Mouse (Mus musculus) spleen, adult 2 months (tissue): ENCODE data around the gene Ube2v1. TPM values are rescaled to one million over a fixed set of nuclear protein-coding genes. Genes with fewer than 3 reads are reported as not detected.

Experiments
- DNase-seq, 2 experiments: peaks; one replicate each; pipeline versions ENCODE4 v3.0.0 to v3.0.0-alpha.2; 2012 to 2021; ENCODE audit warnings: low spot score in 2 of 2, low read depth in 1 of 2
- H3K27ac ChIP-seq: fragments of 200-500 bp; 2 replicates; pipeline ENCODE4 v1.5.1; 2012; ENCODE audit warnings: low read length, inconsistent platforms; ENCODE audit not compliant: insufficient read depth
- H3K27me3 ChIP-seq: fragments of 200-500 bp; 2 replicates; pipeline ENCODE4 v1.6.1; 2012; ENCODE audit warnings: mild to moderate bottlenecking, moderate library complexity, low read length, inconsistent platforms; ENCODE audit not compliant: control insufficient read depth, insufficient read depth
- H3K36me3 ChIP-seq: fragments of 200-500 bp; 2 replicates; pipeline ENCODE4 v1.6.1; 2012; ENCODE audit warnings: mild to moderate bottlenecking, low read length, inconsistent platforms; ENCODE audit not compliant: control insufficient read depth, insufficient read depth
- H3K4me1 ChIP-seq: fragments of 200-500 bp; 2 replicates; pipeline ENCODE4 v1.6.1; 2011; ENCODE audit warnings: inconsistent platforms; ENCODE audit not compliant: control insufficient read depth, insufficient read depth, insufficient read length
- H3K4me3 ChIP-seq: fragments of 200-500 bp; 2 replicates; pipeline ENCODE4 v1.5.1; 2011; ENCODE audit warnings: mild to moderate bottlenecking, inconsistent platforms; ENCODE audit not compliant: insufficient read depth, insufficient read length; ENCODE audit errors: extremely low read depth
- CTCF ChIP-seq: fragments of 200-500 bp; IDR thresholded peaks from 2 replicates; pipeline ENCODE4 v1.5.1; 2011; ENCODE audit warnings: mild to moderate bottlenecking, inconsistent platforms; ENCODE audit not compliant: insufficient read depth, insufficient read length, insufficient replicate concordance; ENCODE audit errors: extremely low read depth
- POLR2A ChIP-seq: fragments of 200-500 bp; IDR thresholded peaks from 2 replicates; pipeline ENCODE4 v1.6.1; 2011; ENCODE audit warnings: low read depth, low read length, inconsistent platforms
- WGBS: fragments of 180-500 bp; shearing (Covaris S2); methylation state at CpG from one replicate; pipeline ENCODE4 v1.1.7; 2018; 5-methylcytosine and 5-hydroxymethylcytosine counted together
- polyA plus RNA-seq: library from polyadenylated mRNA; depleted of rRNA; stranded (reverse); fragments of >200 nt; gene quantifications from 2 replicates; pipeline ENCODE4 v1.2.3, GENCODE M21; 2012

The Ube2v1 gene
- polyA plus RNA-seq, 1 experiment, result 85.2 TPM

- WGBS, result 48% methylated on average over 13 of the region's 13 CpGs
- H3K4me1 ChIP-seq, result peaks cover 42% of the 10 kb centered on the region; the same call in 1 of the 2 replicates
- H3K27ac ChIP-seq, result no peak overlapping the region; the same call in 1 of the 2 replicates
- H3K27me3 ChIP-seq, result no peaks in the 10 kb centered on the region
- H3K36me3 ChIP-seq, result no peaks in the 10 kb centered on the region
- H3K4me3 ChIP-seq, result peak overlapping the region; percentile 82; the same call in 1 of the 2 replicates
- no peak for TF ChIP-seq POLR2A
- no peak for TF ChIP-seq CTCF
- DNase-seq, result no peak
Measured at GRCm38 (mm10) chr2:167659847-167660610, 28.1 kb upstream of the Ube2v1 start.

- DNase-seq, result no peak
- TF ChIP-seq CTCF (no peak), POLR2A (no peak)
- no peaks in the 10 kb centered on the region for H3K27me3 ChIP-seq
- H3K4me3 ChIP-seq, result no peak overlapping the region
- peaks cover 3% of the 10 kb centered on the region for H3K36me3 ChIP-seq
- WGBS, result 71% methylated on average over 10 of the region's 10 CpGs
- no peak overlapping the region for H3K27ac ChIP-seq
- peaks cover 42% of the 10 kb centered on the region; the same call in 1 of the 2 replicates for H3K4me1 ChIP-seq
Measured at GRCm38 (mm10) chr2:167659177-167659846, 27.4 kb upstream of the Ube2v1 start.

GRCm38 (mm10) chr2:167658712-167659111 is 26.8 kb upstream of the Ube2v1 start:
- no peak overlapping the region for H3K4me3 ChIP-seq
- WGBS, result 85% methylated on average over 11 of the region's 11 CpGs
- peaks cover 42% of the 10 kb centered on the region; the same call in 1 of the 2 replicates for H3K4me1 ChIP-seq
- H3K27ac ChIP-seq, result no peak overlapping the region
- H3K36me3 ChIP-seq, result peaks cover 9% of the 10 kb centered on the region
- DNase-seq, result no peak
- TF ChIP-seq CTCF (no peak), POLR2A (no peak)
- no peaks in the 10 kb centered on the region for H3K27me3 ChIP-seq

DNA sequence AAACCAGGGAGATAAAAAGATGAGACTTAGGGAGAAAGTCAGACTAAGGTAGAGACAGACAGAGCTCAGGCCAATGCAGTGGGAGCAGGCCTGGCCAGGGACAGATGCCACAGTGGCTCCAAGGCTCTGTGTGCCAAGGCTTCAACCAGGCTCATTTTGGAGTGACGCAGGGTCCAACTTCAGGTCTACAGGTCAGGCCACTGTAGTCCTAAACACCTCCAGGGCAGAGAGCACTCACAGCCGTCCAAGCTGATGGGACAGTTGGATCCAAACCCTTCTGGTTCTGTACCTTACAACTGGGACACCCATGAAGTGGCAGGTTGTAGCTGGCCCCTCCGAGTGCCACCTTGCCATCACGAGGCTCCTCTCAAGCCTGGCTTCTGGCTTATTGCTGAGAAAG is 26.1 kb upstream of the Ube2v1 start:
- Histone ChIP-seq H3K36me3 (peaks cover 15% of the 10 kb centered on the region), H3K27ac (peak overlapping the region; percentile 96), H3K4me1 (peaks cover 42% of the 10 kb centered on the region; the same call in 1 of the 2 replicates), H3K4me3 (no peak overlapping the region), H3K27me3 (no peaks in the 10 kb centered on the region)
- no peak for DNase-seq
- 83% methylated on average over 4 of the region's 4 CpGs for WGBS
- TF ChIP-seq POLR2A (no peak), CTCF (no peak)

GRCm38 (mm10) chr2:167656629-167657478 is 25.0 kb upstream of the Ube2v1 start:
- peak overlapping the region; percentile 96 for H3K27ac ChIP-seq
- H3K4me3 ChIP-seq, result peak overlapping the region; percentile 51
- 10% methylated on average over 16 of the region's 16 CpGs for WGBS
- DNase-seq, result peak; percentile 79 to 88
- TF ChIP-seq CTCF, result no peak
- TF ChIP-seq POLR2A, result peak; percentile 68
- no peaks in the 10 kb centered on the region for H3K27me3 ChIP-seq
- H3K36me3 ChIP-seq, result peaks cover 21% of the 10 kb centered on the region
- H3K4me1 ChIP-seq, result peaks cover 42% of the 10 kb centered on the region; the same call in 1 of the 2 replicates

GRCm38 (mm10) chr2:167654911-167655600 is 23.2 kb upstream of the Ube2v1 start:
- peaks cover 40% of the 10 kb centered on the region; the same call in 1 of the 2 replicates for H3K4me1 ChIP-seq
- WGBS, result 88% methylated on average over 10 of the region's 10 CpGs
- TF ChIP-seq CTCF, result no peak
- TF ChIP-seq POLR2A, result no peak
- no peak overlapping the region for H3K4me3 ChIP-seq
- no peaks in the 10 kb centered on the region for H3K27me3 ChIP-seq
- no peak for DNase-seq
- H3K36me3 ChIP-seq, result peaks cover 24% of the 10 kb centered on the region
- no peak overlapping the region for H3K27ac ChIP-seq
